Mouse (Mus musculus): ENCODE measurements around the gene Gm5617. TPM values are rescaled to one million over a fixed set of nuclear protein-coding genes. Genes with fewer than 3 reads are reported as not detected.

Gene Gm5617
- 75.7 and 99.2 TPM in 2 replicates for polyA plus RNA-seq (2012; rRNA removed; ENCODE audit: low replicate concordance)

GRCm38 (mm10) chr9:48494817-48495547, at the start of gene Gm5617, which contains the start of gene Rbm7:
Gene Gm5617 (plus strand): TSS chr9:48495442.
Gene Rbm7 (minus strand): TSS chr9:48495299.

GRCm38 (mm10) chr9:48480411-48481213, 14.6 kb upstream of the Gm5617 start, which contains the start of gene Rexo2:
Gene Rexo2 (minus strand): TSS chr9:48480623.

Other genes with a start within 250 kb of the Gm5617 start
- not detected in 2 replicates for gene Nxpe2, start 142.0 kb upstream of the Gm5617 start, polyA plus RNA-seq (2012; rRNA removed; ENCODE audit: low replicate concordance)
- gene Rexo2, start 14.8 kb upstream of the Gm5617 start, polyA plus RNA-seq (2012; rRNA removed; ENCODE audit: low replicate concordance), result 18.7 and 29.5 TPM in 2 replicates
- 5.2 and 5.6 TPM in 2 replicates for gene Rbm7, start 143 bp upstream of the Gm5617 start, polyA plus RNA-seq (2012; rRNA removed; ENCODE audit: low replicate concordance)
- gene Nnmt, start 109.7 kb downstream of the Gm5617 start, polyA plus RNA-seq (2012; rRNA removed; ENCODE audit: low replicate concordance), result 0.28 and 0.63 TPM in 2 replicates

Measured in duodenum, adult 2 months (tissue).